Mouse (Mus musculus): ENCODE measurements at regions not wholly inside any gene's neighbourhood (a gene's known extent, or its start where the extent isn't known, plus 50 kb on each side); places are given as distances from the start of the nearest gene placed in this dataset.

DNA sequence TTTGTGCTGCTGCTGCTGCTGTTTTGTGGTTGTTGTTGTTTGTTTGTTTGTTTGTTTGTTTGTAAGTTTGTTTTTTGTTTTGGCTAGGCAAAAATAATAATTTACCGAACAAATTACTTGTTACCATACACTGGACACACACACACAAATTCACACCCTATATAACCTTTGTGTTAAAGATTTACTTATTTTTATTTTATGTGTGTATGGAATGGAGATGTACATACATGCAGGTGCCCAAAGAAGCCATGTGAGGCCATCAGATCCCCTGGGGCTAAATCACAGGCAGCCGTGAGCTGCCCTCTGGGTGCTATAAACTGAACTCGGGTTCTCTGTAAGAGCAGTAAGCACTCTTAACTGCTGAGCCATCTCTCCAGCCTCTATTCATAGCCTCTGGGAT, 56.0 kb downstream of the Pttg1 start:
- no peak for DNase-seq (ENCODE audit: low read depth, low spot score)

DNA sequence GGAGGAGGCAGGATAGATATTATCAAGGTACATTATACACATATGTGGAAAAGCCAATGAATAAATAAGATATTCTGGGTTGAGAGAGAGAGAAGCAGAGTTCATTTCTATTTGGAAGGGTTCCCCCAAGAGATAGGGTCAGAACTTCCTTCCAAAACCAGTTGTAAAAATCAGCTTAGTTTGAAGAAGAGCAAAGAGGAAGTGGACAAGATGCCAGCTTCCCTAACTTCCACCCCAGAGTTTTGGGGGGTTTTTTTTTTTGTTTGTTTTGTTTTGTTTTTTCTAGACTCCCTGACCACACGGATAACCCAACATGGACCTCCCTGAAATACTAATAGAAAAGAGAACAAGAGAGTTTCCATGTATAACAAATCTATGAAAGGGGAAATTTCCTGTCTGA, 57.7 kb downstream of the Pttg1 start:
- no peak for DNase-seq (ENCODE audit: low read depth, low spot score)

DNA sequence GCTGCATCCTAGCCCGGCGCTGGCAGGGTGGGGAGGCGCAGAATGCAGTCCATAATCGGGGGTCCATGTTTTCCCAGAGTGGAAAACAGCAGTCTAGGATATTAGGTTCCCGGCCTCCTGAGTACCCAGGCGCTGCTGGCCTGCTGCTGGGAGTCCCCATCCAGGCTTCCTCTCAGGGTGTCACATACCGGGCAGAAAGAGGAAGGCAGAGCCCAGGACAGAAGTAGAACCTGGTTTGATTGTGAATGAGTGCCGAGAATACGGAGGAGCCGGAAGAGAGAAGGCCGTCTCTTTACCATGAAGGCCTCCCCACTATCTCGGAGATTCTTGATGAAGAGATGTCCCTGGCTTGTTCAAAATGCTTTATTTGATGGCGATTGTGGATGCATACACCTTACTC, 64.2 kb downstream of the Pttg1 start:
- DNase-seq (ENCODE audit: low read depth, low spot score), result no peak

DNA sequence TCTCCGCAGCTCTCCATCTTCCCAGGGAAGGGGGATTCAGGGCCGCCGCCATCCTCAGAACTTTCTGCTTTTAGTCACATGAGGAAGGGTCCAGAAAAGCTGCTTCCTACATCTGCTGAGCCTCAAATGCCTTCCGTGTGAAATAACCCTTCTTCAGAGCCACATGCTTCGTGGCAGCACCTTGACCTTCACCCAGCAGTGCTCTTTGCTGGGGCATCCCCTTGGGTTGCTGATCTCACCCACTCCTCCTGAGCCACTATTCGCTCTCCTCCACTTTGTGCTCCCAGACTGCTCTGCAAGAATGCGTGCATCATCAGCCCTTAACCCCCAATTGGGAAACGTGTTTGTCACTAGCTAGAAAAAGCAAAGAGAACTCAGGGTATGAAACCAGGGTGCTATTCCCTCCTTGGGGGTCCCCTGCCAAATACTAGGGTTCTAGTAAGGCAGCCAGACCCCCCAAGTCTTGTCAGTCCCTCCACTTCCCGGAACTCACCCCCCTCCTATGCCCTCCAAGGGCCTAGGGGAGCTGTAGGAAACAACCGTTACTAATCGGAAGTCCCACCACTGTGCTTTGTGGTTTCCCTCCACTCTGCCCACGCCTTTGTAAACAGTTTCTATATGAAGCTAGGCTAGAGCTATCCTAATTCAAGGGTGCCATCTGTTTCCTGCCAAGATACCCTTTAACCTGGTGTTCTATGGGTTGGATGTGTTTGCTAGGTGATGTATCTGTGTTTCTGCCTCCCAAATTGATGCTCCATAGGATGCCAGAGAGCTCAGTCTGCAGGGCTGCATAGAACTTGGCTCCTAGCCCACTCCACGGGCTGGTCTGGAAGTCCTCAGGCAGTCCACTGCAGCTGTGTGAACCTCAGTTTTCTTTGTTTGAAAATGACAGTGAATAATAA, 67.4 kb downstream of the Pttg1 start:
- no peak for DNase-seq (ENCODE audit: low read depth, low spot score)

DNA sequence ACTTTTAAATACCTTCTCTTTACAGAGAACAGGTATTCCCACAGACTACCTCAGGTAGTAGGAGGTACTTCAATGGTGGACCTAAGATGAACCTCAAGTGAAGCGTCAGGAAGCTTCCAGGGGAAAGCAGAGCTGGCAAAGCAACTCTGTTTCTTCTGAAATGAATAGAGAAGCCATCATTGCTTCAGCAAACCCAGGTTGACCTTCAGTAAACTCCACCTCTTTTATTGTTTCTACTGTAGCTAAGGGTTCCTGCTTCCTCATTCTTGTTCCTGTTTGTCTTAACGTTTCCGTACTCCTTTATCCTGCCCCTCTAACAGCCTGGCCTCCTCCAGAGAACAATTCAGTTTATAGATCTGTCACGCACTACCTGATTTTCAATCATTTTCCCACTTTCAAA, 72.4 kb downstream of the Pttg1 start:
- DNase-seq (ENCODE audit: low read depth, low spot score), result no peak

DNA sequence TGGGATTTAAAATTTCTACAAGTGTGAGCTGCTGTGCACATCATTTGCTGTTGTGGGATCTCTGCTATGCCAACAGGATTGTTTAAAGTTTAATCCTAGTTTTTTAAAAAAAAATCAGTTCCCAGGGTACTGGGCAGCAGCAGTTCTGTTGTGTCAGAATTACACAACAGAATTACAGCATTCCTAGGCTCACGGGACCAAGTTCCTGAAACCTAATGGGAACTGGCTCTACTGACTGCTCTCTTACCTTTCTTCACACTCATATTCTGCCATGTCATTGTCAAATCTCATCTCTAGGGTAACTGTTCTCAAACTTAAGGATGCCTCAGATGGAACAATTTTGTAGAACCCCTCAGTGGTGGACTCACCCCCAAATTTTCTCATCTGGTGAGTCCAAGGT, 73.0 kb downstream of the Pttg1 start:
- no peak for DNase-seq (ENCODE audit: low read depth, low spot score)

DNA sequence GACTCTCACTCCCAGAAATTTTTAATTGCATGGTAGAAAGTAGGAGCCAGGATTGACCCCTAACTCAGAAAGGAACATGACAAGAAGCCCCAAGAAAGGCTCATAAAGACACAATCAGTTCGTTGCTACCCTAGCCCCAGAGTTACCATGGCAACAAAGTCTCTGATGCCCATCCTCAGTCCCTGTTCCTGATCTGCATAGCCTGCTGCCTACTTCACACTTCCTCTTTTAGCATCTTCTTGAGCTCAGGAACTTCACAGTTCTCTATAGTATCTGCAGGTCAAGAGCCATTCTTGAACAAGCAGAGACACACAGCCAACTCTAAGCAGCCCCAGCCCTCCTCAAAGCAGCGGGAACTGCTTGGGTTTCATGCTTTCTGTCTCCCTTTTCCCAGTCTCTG, 74.2 kb downstream of the Pttg1 start:
- DNase-seq (ENCODE audit: low read depth, low spot score), result no peak

DNA sequence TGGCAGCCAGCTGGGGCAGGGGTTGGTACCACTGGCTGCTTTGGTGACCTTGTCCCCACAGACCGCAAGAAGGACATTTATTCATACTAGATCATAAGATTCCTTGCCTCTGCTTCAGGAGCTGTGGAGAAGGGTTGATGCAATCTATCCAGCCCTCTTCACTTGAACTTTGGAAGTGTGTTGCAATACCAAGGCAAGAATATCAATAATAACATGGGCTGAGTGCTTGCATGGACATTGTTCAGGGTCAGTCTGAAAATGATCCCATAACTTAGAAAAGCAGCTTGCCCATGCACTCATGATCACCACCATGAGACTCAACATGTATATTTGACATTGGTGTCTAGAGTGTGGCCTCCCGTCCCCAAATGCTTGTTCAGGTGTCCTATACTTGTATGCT, 74.7 kb downstream of the Pttg1 start:
- no peak for DNase-seq (ENCODE audit: low read depth, low spot score)

DNA sequence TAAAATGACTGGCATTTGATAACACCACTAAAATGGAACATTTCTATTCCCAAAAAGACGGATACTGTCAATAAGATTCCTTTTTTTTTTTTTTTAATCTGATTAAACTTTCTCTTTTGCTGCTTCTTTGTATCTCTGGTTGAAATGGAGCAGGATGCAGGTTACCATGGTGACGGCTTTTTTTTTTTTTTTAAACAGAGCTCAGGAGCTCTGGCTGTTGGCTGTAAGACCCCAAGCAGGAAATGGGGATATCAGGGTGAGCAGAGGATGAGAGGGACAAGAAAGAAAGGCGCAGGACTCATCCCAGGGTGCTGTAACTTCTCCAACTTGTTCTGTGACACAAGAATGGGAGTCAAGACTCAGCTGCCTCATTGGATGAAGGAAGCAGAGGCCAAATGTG, 75.8 kb downstream of the Pttg1 start:
- DNase-seq (ENCODE audit: low read depth, low spot score), result no peak

DNA sequence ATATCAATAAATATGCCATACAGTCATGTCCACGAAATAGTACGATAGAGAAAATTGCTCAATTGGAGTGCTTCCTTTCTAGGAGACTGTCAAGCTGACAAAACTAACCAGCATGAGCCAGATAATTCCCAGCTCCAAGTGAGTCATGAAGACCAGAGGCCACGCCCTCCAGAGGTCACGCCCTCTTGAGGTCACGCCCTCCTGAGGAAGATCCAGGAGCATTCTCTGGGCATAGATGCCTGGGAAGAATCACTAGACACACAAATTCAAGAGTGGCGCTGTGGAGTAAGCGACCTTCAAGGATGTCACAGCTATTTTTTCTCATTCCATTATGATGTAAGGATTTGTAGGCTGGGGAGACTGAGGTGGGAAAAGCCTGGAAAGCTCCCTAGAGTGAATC, 76.5 kb downstream of the Pttg1 start:
- peak; percentile 76 for DNase-seq (ENCODE audit: low read depth, low spot score)

DNA sequence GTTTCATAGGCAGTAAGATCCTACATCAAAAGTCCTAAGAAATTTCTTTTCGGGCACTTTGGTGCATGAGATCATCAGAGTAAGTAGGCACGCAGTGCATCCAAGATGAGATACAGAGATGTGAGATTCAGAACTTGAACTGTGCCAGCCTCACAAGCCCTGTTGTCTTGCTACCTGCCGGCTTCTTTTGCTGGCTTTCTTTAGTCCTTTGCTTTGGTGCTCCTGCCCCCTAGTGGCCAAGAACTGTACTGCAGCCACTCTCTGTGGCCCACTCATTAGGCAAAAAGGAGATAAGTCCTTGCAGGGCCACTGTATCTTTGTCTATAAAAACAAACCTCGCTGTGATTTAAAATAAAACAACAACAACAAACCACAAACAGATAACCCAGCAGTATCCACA, 77.5 kb downstream of the Pttg1 start:
- peak; percentile 82 for DNase-seq (ENCODE audit: low read depth, low spot score)

DNA sequence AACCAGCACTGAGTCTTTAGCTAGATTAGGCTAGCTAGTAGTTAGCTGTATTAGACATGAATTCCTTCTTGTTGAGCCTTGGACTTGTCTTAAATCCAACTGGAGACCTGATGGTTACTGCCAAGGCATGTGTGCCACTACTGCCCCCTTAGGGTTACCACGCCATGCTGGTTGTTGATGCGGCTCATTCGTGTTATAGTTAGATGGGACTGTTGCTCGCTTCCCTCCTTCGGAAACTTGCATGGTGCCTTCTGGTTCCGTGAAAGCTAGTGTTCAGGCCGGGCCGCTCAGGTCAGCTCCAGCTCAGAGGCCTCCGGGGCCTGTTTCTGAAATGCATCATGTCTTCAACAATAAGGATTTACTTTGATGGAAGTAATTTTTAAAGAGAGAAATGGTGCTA, 79.6 kb downstream of the Pttg1 start:
- no peak for DNase-seq (ENCODE audit: low read depth, low spot score)

DNA sequence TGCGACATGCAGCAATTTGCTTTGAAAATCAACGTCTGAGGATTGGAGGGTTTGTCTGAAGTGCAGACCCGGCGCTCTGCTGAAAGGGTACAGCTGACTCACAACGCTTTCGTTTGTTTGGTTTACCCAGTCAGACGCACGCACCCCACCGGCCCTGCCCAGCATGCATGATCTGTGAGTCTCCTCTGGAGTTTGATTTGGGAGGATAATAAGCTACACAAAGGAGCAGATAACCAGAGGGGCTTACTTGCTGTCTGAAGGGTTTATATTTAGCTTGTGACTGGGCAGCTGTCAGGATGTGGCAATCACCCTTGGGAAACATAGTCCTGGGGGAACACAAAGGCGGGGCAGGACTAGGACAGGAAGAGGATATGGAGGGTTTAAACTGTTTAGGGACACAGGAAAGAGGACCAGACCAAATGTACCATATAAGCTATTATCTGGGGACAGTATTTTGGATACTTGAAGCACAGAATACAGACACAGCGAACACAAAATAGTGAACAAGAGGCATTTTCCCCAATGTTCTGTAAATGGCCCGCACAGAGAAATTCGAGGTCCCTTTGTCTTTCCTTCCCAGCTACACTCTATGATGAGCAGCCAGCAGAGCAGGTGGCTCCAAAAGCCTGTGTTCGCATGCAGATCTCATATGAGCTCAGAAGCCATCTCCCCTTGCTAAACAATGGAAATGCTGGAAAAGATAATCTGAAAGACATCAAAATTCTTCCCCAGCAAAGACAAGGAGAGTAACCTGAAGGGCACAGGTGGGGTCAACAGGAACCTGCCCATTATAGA, 81.1 kb downstream of the Pttg1 start:
- DNase-seq (ENCODE audit: low read depth, low spot score), result no peak

DNA sequence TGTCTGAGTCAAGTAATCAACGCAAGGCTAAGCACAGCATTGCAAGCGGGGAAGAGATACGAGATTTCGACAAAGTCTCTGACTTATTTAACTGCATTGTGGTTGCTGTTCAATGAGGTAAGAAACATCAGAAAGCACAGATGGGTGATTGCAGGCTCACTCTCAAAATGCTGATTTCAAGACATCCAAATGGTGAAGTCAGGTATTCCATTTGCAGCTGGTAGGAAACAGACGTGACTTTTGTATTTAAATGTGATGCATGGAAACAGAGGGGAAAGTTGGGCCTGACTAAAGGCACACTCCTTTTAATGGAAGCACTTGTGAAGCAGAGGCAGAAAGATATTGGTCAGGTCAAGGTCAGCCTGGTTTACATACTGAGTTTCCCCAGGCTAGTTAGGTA, 82.5 kb downstream of the Pttg1 start:
- DNase-seq (ENCODE audit: low read depth, low spot score), result no peak

DNA sequence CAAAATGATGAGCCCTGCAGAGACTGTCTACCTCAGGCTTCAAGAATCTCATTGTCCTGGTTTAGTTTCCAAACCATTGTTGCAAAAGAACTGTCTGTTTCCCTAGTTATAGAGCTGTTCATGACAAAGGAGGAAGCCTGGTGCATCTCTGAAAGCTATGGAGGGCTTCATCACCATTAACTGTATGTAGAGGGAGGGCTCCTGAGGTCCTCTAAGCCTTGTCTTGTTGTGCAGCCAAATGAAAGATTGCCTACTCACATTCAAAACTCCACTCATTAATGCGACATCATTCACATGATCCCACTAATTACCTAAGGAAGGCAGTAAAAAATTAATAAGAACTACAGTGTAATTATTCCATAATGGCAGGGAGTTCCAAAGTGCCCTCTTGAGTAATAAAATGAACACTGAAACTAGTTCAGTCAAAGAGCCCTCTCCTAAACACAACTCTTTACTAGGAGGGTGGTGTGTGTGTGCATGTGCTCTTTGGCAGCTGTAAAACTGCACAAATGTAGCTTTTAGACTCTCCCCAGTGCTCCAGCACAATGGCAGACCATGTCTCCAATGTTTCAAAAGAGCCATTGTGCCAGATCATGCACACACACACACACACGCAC, 87.6 kb downstream of the Pttg1 start:
- DNase-seq (ENCODE audit: low read depth, low spot score), result no peak

DNA sequence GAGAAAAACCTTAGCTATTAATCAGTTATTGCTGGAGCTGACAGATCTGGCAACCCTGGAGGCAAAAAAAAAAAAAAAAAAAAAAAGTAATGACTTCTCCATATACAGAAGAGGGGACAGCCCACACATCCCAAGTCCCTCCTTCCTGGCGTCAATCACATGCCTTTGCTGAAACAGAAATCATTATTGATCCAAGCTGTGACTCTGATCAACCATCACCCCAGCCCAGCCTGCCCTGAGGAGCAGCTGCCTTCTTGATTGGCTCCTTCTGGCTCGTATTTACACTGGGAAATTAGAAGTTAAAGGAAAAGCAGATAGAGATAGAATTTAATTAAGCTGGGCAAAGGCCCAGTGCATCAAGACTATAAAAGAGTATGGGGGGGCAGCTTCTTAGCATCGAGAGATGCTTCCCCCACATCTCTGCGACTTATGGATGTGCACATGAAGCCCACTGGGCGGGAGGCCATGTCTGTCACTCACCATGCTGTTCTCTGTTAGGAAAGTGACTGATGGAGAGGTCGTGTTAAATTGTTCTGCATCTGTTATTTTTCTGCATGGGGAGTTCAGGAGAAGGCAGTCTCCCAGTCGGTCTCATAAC, 90.3 kb downstream of the Pttg1 start:
- DNase-seq (ENCODE audit: low read depth, low spot score), result no peak

DNA sequence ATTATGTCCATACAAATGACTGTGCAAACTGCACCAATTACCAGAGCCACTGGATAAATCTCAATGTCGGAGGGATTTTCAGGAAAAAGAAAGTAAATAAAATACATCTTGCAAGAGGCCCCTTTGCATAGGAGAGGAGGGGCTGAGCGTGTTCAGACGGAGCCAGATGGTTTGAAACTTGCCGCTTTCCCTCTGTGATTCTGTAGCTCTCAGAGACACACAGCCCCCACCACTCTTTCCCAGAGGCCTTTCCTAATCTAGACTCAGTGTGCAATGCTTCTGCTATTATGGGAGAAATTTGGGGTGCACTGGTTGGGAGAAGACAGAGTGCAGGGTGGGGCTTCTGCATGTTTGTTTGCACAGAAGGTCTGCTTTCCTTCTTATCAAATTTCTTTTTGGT, 92.5 kb downstream of the Pttg1 start:
- DNase-seq (ENCODE audit: low read depth, low spot score), result no peak

DNA sequence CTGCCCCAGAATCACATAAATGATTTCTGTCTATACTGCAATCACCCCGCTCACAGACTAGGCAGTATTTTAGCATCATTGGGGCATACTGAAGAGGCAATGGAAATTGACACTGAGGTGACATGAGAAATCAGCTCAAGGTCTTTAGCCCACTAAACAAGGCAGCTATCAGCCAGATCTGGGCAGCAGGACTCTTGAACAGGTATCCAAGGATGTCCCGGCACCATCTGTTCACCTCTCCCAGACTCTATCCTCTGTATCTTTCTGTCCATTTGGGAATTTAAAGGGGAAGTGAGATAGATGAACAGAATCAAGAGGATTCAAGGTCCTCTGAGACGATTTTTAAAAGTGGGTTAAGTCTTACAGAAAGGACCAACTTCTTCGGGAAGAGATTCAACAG, 112.1 kb downstream of the Pttg1 start:
- no peak for DNase-seq (ENCODE audit: low read depth, low spot score)

Data from ZHBTc4 (cell line).